Mouse (Mus musculus): ENCODE results near the gene Ltbp4. TPM values are rescaled to one million over a fixed set of nuclear protein-coding genes. Genes with fewer than 3 reads are reported as not detected.

Gene Ltbp4
- total and polyA plus RNA-seq, 3 experiments, result 2.9 to 14.2 TPM; not detected in 1

DNA sequence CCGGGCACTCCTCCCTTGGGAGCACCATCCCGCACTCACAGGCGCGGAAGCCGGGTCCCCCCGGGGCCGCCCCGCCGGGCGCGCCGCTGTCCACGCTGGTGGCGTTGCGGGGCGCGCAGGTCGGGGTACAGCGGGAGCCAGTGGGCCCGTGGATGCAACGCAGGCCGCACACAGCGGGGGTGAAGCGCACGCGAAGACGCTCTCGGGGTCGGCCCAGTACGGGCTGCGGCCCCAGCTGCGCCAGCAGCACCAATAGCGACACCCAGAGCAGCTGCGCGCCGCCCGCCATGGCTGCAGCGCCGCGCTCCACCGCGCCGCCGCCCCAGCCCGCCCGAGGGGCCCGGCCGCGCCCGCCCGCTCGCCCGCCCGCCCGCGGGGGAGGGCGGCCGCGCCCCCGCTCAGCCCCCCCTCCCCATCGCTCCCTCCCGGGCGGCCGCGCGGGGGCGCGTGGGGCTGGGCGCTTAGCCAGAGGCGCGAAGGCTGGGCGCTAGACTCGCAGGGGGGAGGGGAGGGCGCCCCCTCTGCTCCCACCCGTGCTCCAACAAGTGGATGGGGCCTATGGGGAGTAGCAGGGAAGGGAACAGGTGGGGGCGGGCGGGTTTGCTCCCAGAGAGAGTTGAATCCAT is 4.1 kb downstream of the Ltbp4 start:
- peak; percentile 62; the same call in 1 of the 2 replicates for TF ChIP-seq MAZ (IDR thresholded peaks at IDR 0.05; ENCODE audit: low read depth, low read length)
- TF ChIP-seq ZMIZ1 (IDR thresholded peaks at IDR 0.05; ENCODE audit: low read depth, low read length), result no peak
- TF ChIP-seq POLR2A (IDR thresholded peaks at IDR 0.05; ENCODE audit: control insufficient read depth in 1 of 2, insufficient read depth in 1 of 2, low read depth in 1 of 2, low read length in 2 of 2, poor library complexity in 1 of 2), result 0 out of 4 replicates have a peak, but pooled peaks of 1 of the 2 experiments have one; percentile 63
- peaks cover 0 to 16% of the 10 kb centered on the region in 2 experiments; a peak in 2 of 4 replicates for H3K4me1 ChIP-seq (ENCODE audit: control insufficient read depth in 1 of 2, insufficient read depth in 2 of 2, low read length in 2 of 2)
- peaks cover 0 to 2% of the 10 kb centered on the region in 2 experiments; a peak in 2 of 4 replicates for H3K36me3 ChIP-seq (ENCODE audit: control insufficient read depth in 1 of 2, insufficient read depth in 2 of 2, low read length in 2 of 2)
- H3K4me3 ChIP-seq (ENCODE audit: control insufficient read depth in 1 of 2, insufficient read depth in 1 of 2, low read depth in 2 of 2, low read length in 2 of 2), result peak overlapping the region; percentile 48 to 53
- H3K27me3 ChIP-seq (ENCODE audit: control insufficient read depth in 1 of 2, insufficient read depth in 2 of 2, low read length in 2 of 2), result no peaks in the 10 kb centered on the region; a peak in 1 of 4 replicates
- H3K27ac ChIP-seq (ENCODE audit: control insufficient read depth, low read depth, low read length), result peak overlapping the region; percentile 68
- peak; percentile 45 for DNase-seq (ENCODE audit: low read depth, low spot score)
- peaks cover 7% of the 10 kb centered on the region; the same call in 1 of the 2 replicates for H3K79me2 ChIP-seq (ENCODE audit: control insufficient read depth, insufficient read depth, low read length, poor library complexity)
- H3K9ac ChIP-seq (ENCODE audit: control insufficient read depth, low read depth, low read length, poor library complexity, severe bottlenecking), result peak overlapping the region; percentile 78
- no peaks in the 10 kb centered on the region for H3K9me3 ChIP-seq (replicated peaks; ENCODE audit: insufficient read depth, low read length)

- Histone ChIP-seq H3K4me3 (ENCODE audit: control insufficient read depth in 1 of 2, insufficient read depth in 1 of 2, low read depth in 2 of 2, low read length in 2 of 2) (peak overlapping the region; percentile 48 to 53), H3K27ac (ENCODE audit: control insufficient read depth, low read depth, low read length) (peak overlapping the region; percentile 75)
- TF ChIP-seq MYB (IDR thresholded peaks at IDR 0.05; ENCODE audit: low read depth, low read length) (no peak), TAL1 (IDR thresholded peaks at IDR 0.05; ENCODE audit: low read length) (no peak), BHLHE40 (IDR thresholded peaks at IDR 0.05; ENCODE audit: borderline replicate concordance, low read depth, low read length) (peak; percentile 98), USF2 (IDR thresholded peaks at IDR 0.05; ENCODE audit: borderline replicate concordance in 1 of 2, insufficient read depth in 1 of 2, low read depth in 1 of 2, low read length in 2 of 2) (no peak), TBP (IDR thresholded peaks at IDR 0.05; ENCODE audit: low read depth, low read length) (peak; percentile 62), E2F4 (IDR thresholded peaks at IDR 0.05; ENCODE audit: borderline replicate concordance, low read depth, low read length) (0 out of 2 replicates have a peak, but pooled peaks have one; percentile 29), CHD1 (IDR thresholded peaks at IDR 0.05; ENCODE audit: low read depth, low read length) (peak; percentile 24; the same call in 1 of the 2 replicates), POLR2A (IDR thresholded peaks at IDR 0.05; ENCODE audit: control insufficient read depth in 1 of 2, insufficient read depth in 1 of 2, low read depth in 1 of 2, low read length in 2 of 2, poor library complexity in 1 of 2) (peak; percentile 17 to 62; a peak in 2 of 4 replicates), POLR2AphosphoS2 (IDR thresholded peaks at IDR 0.05; ENCODE audit: low read length) (no peak), NRF1 (IDR thresholded peaks at IDR 0.05; ENCODE audit: insufficient read depth, low read depth, low read length, poor library complexity, severe bottlenecking) (no peak), GATA1 (IDR thresholded peaks at IDR 0.05; ENCODE audit: low read depth, low read length) (peak; percentile 60; the same call in 1 of the 2 replicates), EP300 (IDR thresholded peaks at IDR 0.05; ENCODE audit: low read depth in 1 of 2, low read length in 2 of 2) (peak in 1 of 2 experiments; percentile 32; a peak in 1 of 4 replicates), CHD2 (IDR thresholded peaks at IDR 0.05; ENCODE audit: low read length) (no peak), SIN3A (IDR thresholded peaks at IDR 0.05; ENCODE audit: low read length) (peak; percentile 98), NELFE (IDR thresholded peaks at IDR 0.05; ENCODE audit: low read depth, low read length) (peak; percentile 69), MEF2A (IDR thresholded peaks at IDR 0.05; ENCODE audit: extremely low read depth, insufficient replicate concordance, low read depth, low read length, poor library complexity, severe bottlenecking) (peak; percentile 61; the same call in 1 of the 2 replicates), MAX (IDR thresholded peaks at IDR 0.05; ENCODE audit: low read length) (peak; percentile 97), UBTF (IDR thresholded peaks at IDR 0.05; ENCODE audit: borderline replicate concordance, insufficient read depth, low read depth, low read length) (no peak), MYC (IDR thresholded peaks at IDR 0.05; ENCODE audit: low read depth, low read length) (peak; percentile 99), SMC3 (IDR thresholded peaks at IDR 0.05; ENCODE audit: low read depth, low read length) (peak; percentile 57), MAZ (IDR thresholded peaks at IDR 0.05; ENCODE audit: low read depth, low read length) (peak; percentile 85), POLR2AphosphoS5 (IDR thresholded peaks at IDR 0.05; ENCODE audit: borderline replicate concordance, low read depth, low read length) (no peak), GABPA (IDR thresholded peaks at IDR 0.05; ENCODE audit: low read depth, low read length) (no peak), ETS1 (IDR thresholded peaks at IDR 0.05; ENCODE audit: low read depth, low read length) (peak; percentile 73), ZNF384 (IDR thresholded peaks at IDR 0.05; ENCODE audit: low read depth, low read length) (0 out of 2 replicates have a peak, but pooled peaks have one; percentile 33)
These were observed 4.9 kb downstream of the Ltbp4 start for GRCm38 (mm10) chr7:27332353-27333199.

More at GRCm38 (mm10) chr7:27332353-27333199, 4.9 kb downstream of the Ltbp4 start:
- peak overlapping the region; percentile 78 for H3K9ac ChIP-seq (ENCODE audit: control insufficient read depth, low read depth, low read length, poor library complexity, severe bottlenecking)
- H3K4me1 ChIP-seq (ENCODE audit: control insufficient read depth in 1 of 2, insufficient read depth in 2 of 2, low read length in 2 of 2), result peaks cover 0 to 16% of the 10 kb centered on the region in 2 experiments; a peak in 2 of 4 replicates
- H3K27me3 ChIP-seq (ENCODE audit: control insufficient read depth in 1 of 2, insufficient read depth in 2 of 2, low read length in 2 of 2), result no peaks in the 10 kb centered on the region; a peak in 1 of 4 replicates
- H3K79me2 ChIP-seq (ENCODE audit: control insufficient read depth, insufficient read depth, low read length, poor library complexity), result peaks cover 7% of the 10 kb centered on the region; the same call in 1 of the 2 replicates
- peak; percentile 96 for DNase-seq (ENCODE audit: low read depth, low spot score)
- H3K36me3 ChIP-seq (ENCODE audit: control insufficient read depth in 1 of 2, insufficient read depth in 2 of 2, low read length in 2 of 2), result peaks cover 0 to 2% of the 10 kb centered on the region in 2 experiments; a peak in 2 of 4 replicates
- H3K9me3 ChIP-seq (replicated peaks; ENCODE audit: insufficient read depth, low read length), result no peaks in the 10 kb centered on the region
